Mouse (Mus musculus) gastrocnemius, adult 8-10 months (tissue): ENCODE data around the gene Agap1. TPM values are rescaled to one million over a fixed set of nuclear protein-coding genes. Genes with fewer than 3 reads are reported as not detected.

ENCODE experiments used
- DNase-seq, 2 experiments: peaks; one replicate each; pipeline ENCODE4 v3.0.0; 2022; ENCODE audit warnings: low spot score in 2 of 2
- total RNA-seq, 4 experiments: library from RNA; stranded (reverse); gene quantifications; 2 replicates each; pipeline ENCODE4 v1.2.4; 2022

Gene Agap1
- total RNA-seq, 4 experiments from 2014 or later = 16.7 to 21.6 (median 20.1) TPM

DNA sequence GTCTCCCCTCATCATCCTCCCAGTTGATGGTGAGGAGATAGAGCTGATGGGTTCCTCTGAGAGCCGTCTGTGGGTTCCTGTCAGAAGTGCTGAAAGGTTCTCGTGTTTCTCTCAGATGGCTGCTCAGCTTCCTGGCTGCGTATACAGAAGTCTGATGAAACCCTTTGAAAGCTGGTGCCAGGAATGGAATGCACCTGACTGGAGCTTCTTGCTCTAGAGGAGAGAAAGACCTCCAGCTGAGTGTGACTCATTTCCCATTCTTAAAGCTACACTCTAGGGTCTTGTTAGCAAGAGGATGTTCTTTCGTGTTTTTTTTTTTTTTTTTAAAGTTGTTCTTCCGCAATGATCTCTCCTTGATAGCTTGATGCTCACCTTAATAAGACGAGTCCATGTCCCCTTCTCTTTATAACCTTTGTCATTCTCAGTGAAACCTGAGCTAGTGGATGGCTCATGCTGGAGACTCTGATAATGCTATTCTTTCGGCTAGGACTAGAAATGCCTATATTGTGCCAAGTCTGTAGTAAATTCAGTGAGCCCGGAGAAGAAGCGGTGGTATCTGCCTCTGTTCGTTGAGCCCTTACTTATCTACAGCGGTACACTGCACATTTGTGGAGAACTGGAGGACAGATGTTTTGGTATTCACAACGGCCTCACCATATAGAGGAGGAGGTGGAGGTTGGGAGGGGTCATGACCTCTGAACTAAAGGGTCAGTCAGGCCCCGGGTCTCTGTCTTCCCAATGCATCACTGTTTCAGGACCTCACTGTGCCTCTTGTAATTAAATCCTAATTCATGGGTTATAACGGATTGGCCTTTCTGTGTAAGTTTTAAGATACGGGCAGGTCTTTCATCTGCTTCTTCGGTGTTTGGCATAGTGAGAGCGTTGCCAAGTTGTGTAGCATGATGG lies 2.8 kb downstream of the Agap1 start:
- no peak for DNase-seq

DNA sequence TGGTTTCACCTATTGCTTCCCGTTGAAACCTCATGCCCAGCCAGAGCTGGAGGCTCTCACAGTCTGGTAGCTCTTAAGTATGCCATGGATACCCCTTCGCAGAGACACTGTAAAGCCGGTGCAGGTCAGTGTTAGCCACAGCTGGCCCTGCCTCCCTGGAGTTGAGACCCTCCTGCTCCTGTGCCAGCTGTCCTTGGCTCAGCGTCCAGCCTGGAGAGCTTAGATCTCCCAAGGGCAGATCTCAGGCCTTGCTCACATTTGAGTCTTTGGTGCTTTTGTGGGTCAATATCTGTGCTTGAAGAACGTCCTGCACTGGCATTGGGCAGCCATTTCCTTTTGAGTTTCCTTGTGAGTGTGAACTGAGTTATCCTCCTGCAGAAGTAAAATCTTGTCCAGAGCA lies 7.3 kb downstream of the Agap1 start:
- DNase-seq = no peak

DNA sequence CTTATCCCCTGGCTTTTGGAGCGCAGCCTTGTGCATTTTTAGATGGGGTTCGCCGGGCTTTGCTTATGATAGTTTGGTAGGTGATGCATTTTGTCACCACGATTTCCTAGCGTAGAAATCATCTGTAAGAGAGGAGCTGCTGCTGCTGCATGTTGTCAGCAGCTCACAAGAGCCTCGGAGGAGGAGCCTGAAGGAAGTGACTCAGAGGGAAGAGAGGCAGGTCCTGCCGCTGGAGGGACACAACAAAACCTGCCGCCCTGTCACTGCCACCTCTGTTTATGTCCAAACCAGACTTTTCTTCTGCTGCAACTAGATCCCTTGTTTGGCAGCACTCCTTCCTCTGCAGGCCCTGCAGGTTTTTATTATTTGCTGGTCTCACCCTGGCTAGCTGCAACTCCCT lies 8.5 kb downstream of the Agap1 start:
- no peak for DNase-seq

DNA sequence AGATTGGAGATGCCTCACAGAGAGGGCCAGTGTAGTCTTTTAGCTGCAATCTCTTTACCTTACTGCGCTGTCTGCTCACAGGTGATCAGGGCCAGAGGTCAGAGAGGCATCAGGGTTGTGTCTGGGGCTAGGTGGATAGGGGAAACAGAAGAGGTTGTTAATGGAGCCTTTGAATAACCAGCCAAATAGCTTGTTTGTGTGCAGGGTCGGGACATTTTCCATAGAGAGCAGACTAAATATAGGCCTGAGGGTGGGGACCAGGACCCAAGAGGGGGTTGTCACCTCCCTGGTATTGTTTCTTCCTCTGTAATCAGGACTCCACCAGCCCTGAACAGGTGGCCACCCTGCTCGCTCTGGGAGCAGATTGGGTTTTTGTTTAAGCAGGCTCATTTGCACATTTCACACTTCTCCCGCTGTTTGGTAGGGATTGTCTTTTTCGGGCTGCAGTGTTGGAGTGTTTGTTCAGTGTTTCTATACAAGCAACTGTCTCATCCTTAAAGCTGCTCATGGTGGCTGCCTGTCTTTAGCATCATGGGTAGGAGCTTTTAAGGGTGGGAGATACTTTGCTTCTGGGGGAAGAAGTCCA lies 10.9 kb downstream of the Agap1 start:
- no peak for DNase-seq

DNA sequence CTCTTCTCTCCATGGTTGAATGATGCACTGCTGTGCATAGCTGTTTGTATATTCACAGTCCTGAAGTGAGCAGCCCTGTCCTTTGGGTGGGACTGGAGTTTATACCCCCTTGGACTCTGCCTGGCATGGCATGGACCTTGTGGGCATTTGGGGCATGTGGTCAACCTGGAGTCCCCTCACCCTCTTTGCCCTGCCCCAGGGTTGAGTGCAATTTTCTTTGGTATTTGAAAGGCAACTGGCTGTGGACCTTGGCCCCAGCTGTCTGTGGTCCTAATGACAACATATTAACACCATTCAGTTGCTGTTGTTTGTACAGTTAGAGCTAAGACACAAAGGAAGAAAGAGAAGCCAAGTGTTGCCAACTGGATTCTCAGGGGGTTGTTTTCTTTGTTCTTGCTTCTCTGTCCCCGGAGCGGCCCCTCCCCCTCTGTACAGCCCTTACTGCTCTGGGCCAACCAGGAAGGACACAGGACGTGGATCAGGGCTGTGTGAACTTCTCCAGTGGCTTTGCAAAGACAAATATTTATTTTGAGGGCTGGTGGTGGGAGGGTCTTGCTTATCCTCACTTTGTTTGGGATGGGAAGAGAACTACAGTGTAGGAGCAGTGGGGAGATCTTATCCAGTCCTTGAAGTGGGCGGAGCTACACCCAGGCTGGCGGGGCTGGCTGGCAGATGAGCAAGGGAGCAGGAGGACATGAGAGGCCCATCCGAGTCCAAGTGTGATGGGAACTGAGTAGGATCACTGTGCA lies 12.9 kb downstream of the Agap1 start:
- DNase-seq = no peak

DNA sequence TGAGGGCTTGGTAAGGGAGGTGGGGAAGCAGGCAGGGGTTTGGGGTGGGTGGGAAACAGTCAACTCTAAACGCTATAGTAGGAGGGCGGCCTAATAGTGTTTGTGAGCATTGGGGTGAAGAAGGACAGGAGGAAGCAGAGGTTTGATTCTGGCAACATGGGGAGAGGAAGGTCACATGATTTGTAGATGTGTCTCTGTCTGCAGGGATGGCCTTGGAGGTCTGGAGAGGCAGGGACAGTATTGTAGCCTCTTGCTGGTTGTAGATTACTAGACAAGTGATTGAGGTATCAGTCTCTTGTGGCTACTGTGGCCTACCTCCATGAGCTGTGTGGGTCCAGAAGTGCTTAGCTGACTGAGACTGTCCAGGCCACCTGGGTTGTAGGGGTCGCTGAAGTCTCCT lies 13.5 kb downstream of the Agap1 start:
- DNase-seq = no peak

- no peak for DNase-seq
Measured at GRCm38 (mm10) chr1:89471430-89471829, 16.8 kb downstream of the Agap1 start.

- no peak for DNase-seq
Measured at GRCm38 (mm10) chr1:89471891-89472290, 17.3 kb downstream of the Agap1 start.

- DNase-seq = no peak
Measured at GRCm38 (mm10) chr1:89473946-89474345, 19.3 kb downstream of the Agap1 start.

GRCm38 (mm10) chr1:89474853-89475252 lies 20.2 kb downstream of the Agap1 start:
- DNase-seq = no peak

GRCm38 (mm10) chr1:89477033-89477432 lies 22.4 kb downstream of the Agap1 start:
- DNase-seq = no peak

- no peak for DNase-seq
Measured at GRCm38 (mm10) chr1:89478571-89479460, 24.2 kb downstream of the Agap1 start.

GRCm38 (mm10) chr1:89481154-89481553 lies 26.5 kb downstream of the Agap1 start:
- DNase-seq = no peak

DNA sequence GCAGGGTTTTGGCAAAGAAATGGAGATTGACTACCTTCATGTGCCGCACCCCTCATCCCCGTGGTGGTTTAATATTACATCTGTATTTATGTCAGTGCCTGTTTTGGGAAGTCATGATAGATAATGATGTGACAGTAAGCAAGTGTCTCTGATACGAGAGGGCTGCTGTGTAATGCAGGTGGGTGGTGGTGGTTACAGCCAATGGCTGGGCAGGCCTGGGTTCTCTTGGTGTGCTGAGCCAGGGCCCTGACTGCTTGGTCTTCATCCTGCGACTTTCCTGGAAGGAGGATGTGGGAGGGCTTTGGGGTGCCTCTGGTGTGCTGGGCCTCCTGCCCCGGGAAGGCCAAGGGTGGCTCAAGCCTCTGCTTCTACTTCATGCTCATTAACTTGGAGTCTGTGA lies 28.2 kb downstream of the Agap1 start:
- DNase-seq = no peak

- no peak for DNase-seq
Measured at GRCm38 (mm10) chr1:89486891-89487290, 32.3 kb downstream of the Agap1 start.

GRCm38 (mm10) chr1:89489111-89489971 lies 34.7 kb downstream of the Agap1 start:
- no peak for DNase-seq

DNA sequence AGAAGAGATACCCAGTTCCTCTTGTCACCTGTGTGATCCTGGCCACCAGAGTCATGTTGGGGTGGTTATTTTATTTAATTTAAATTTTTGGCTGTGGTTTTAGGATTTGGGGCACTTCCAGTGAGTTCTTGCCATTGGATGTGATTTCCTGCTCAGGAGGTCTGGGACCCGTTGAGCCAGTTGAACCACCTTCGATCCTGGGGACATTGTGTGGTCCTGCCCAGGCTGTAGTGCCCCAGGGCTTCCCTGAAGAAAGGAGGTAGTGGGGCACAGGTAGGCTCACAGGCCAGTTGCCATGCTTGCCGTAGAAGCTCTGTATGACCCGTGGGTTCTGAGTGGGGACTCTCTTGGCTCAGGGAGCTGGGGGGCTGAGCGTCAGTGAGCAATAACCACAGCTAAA lies 38.6 kb downstream of the Agap1 start:
- DNase-seq = no peak

DNA sequence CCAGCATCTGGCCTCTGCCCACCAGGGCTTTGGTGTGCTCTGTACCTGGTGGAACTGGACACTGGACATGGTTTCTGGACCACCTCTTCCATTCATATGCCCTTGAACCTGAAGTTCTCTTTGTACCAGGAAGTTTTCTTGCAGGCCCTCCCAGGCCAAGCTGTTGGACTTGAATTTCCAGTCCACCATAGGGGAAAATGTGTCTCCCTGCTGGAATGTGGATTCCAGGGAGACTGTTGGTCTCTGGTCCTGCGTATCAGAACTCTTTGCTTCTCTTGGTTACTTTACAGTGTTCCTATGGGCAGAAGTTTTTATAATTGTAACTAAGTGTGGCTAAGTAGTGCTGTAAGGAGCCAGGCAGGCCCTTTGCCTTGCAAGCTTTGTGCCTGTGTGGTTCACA lies 40.2 kb downstream of the Agap1 start:
- DNase-seq = no peak

DNA sequence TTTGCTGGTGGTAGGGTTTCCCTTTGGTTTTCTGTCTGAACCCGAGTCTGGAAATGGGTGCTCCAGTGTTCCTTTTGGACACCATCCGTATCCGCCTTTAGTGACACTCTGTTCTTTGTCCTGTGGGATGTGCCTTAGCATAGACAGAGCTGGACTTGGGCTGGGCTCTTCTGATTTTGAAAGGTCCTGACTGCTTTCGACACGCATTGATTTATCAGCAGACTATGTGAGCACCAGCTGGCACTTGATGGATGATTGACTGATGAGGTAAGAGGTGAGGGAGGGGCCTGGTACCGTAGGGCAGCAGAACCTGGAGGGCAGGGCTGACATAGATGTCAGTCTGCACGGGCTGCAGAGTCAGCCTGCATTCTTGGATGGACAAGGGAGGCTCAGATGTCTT lies 41.6 kb downstream of the Agap1 start:
- DNase-seq = no peak

DNA sequence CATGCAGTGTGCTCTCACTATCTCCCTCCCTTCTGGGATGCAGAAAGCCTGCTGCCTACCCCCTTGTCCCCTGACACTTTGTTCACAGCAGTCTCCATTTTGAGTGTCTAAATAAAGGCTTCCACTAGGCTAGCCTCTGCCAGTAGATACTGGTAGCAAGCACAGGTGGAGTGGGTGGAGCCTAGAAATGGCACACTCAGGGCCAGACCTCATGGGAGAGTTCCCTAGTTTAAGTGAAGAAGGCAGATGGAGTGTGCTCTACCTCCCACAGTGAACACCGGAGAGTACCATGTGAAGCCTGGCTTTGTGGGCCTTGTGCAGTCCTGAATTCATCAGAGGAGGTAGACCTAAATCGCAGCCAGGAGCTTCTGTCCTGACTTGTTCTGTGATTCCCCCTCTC lies 46.3 kb downstream of the Agap1 start:
- no peak for DNase-seq
